Mouse (Mus musculus) bone marrow, adult 2 months (tissue): ENCODE data around the gene Tmem268. TPM values are rescaled to one million over a fixed set of nuclear protein-coding genes. Genes with fewer than 3 reads are reported as not detected.

ENCODE experiments used
- H3K27ac ChIP-seq: fragments of 200-500 bp; 2 replicates; pipeline ENCODE4 v1.5.1; 2012; ENCODE audit warnings: low read depth, mild to moderate bottlenecking, control low read depth, inconsistent platforms, low read length; ENCODE audit not compliant: control insufficient read depth, poor library complexity, insufficient read depth
- H3K4me1 ChIP-seq: fragments of 200-500 bp; 2 replicates; pipeline ENCODE4 v1.6.1; 2011; ENCODE audit warnings: low read length; ENCODE audit not compliant: control insufficient read depth, insufficient read depth
- H3K4me3 ChIP-seq: fragments of 200-500 bp; replicated peaks from 2 replicates; pipeline ENCODE3; 2011; ENCODE audit warnings: mild to moderate bottlenecking, low read depth, low read length, control low read depth; ENCODE audit not compliant: control insufficient read depth
- CTCF ChIP-seq: fragments of 200-500 bp; IDR thresholded peaks from 2 replicates; pipeline ENCODE4 v1.5.1; 2011; ENCODE audit warnings: low read length, control low read depth; ENCODE audit not compliant: control insufficient read depth, insufficient read depth
- POLR2A ChIP-seq: fragments of 200-500 bp; IDR thresholded peaks from 2 replicates; pipeline ENCODE4 v1.6.1; 2011; ENCODE audit warnings: low read depth, mild to moderate bottlenecking, control low read depth, low read length, borderline replicate concordance; ENCODE audit not compliant: control insufficient read depth
- WGBS: fragments of 180-500 bp; shearing (Covaris S2); methylation state at CpG from one replicate; pipeline ENCODE4 v1.1.7; 2018; 5-methylcytosine and 5-hydroxymethylcytosine counted together
- polyA plus RNA-seq: library from polyadenylated mRNA; stranded (reverse); fragments of >200 nt; gene quantifications from 2 replicates; pipeline ENCODE4 v1.2.4, GENCODE M21; 2011; ENCODE audit warnings: low replicate concordance; ENCODE audit not compliant: missing spikeins, insufficient read depth, insufficient read length

Gene Tmem268
- polyA plus RNA-seq, 1 experiment, result 8.5 TPM

- Histone ChIP-seq H3K4me3 (peak overlapping the region; percentile 43), H3K27ac (peak overlapping the region; percentile 86), H3K4me1 (peaks cover 16% of the 10 kb centered on the region)
- 15% methylated on average over 7 of the region's 7 CpGs for WGBS
- TF ChIP-seq POLR2A (no peak), CTCF (no peak)
Observed at GRCm38 (mm10) chr4:63561861-63562675, 3.5 kb downstream of the Tmem268 start.

GRCm38 (mm10) chr4:63562742-63563141, 4.2 kb downstream of the Tmem268 start:
- H3K4me3 ChIP-seq, result peak overlapping the region; percentile 8
- 70% methylated on average over 4 of the region's 4 CpGs for WGBS
- peak overlapping the region; percentile 86 for H3K27ac ChIP-seq
- peaks cover 11% of the 10 kb centered on the region for H3K4me1 ChIP-seq
- TF ChIP-seq POLR2A, result no peak
- TF ChIP-seq CTCF, result peak; percentile 32

GRCm38 (mm10) chr4:63567712-63568390, 9.3 kb downstream of the Tmem268 start:
- H3K27ac ChIP-seq, result no peak overlapping the region
- H3K4me3 ChIP-seq, result no peak overlapping the region
- H3K4me1 ChIP-seq, result no peaks in the 10 kb centered on the region; the same call in 1 of the 2 replicates
- 81% methylated on average over 10 of the region's 10 CpGs for WGBS
- TF ChIP-seq CTCF, result no peak
- TF ChIP-seq POLR2A, result no peak

DNA sequence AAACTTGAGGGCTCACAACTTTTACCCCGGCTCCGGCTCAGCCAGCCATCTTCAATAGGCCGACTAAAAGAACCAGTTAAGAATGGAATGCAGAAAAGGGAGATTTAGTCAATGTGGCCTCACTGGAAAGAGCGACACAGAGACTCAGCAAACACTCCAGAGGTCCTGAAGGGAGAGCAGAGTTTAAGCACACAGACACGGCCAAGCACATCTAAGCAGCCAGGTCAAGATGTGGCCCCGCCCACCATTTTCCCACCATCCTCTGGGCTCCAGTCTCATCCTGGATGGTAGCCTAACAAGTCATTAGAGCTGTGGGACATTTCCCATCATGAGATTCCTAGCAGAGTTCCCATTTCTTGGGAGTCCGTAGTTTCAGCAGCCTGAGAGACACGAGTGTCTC, 10.7 kb downstream of the Tmem268 start:
- WGBS, result 80% methylated on average over 8 of the region's 8 CpGs

GRCm38 (mm10) chr4:63570208-63570781, 11.7 kb downstream of the Tmem268 start:
- Histone ChIP-seq H3K4me3 (no peak overlapping the region), H3K4me1 (no peaks in the 10 kb centered on the region; the same call in 1 of the 2 replicates), H3K27ac (no peak overlapping the region)
- TF ChIP-seq POLR2A (no peak), CTCF (no peak)
- 82% methylated on average over 7 of the region's 7 CpGs for WGBS

More for the DNA sequence above, 10.7 kb downstream of the Tmem268 start:
- Histone ChIP-seq H3K4me1 (no peaks in the 10 kb centered on the region; the same call in 1 of the 2 replicates), H3K4me3 (no peak overlapping the region), H3K27ac (no peak overlapping the region)
- no peak for TF ChIP-seq POLR2A
- no peak for TF ChIP-seq CTCF

DNA sequence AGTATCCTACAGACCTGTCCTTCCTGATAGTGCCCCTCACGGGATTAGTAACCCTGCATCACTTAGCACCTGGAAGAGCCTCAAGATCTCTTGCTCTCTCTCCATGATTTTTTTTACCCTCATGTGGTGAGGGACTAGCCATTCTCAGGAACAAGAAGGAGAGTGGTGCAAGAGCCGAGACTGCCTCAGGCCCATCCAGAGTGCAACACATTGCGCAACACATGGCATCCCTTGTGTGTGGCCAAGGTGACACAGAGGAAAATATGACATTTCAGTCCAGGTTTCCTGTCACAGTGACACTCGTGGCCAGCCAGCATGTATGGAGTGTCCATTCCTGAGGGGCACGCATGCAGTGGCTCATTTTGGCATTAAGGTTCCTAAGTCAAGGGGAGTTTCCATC, 14.0 kb downstream of the Tmem268 start:
- TF ChIP-seq POLR2A, result no peak
- TF ChIP-seq CTCF, result no peak
- H3K4me1 ChIP-seq, result no peaks in the 10 kb centered on the region; the same call in 1 of the 2 replicates

GRCm38 (mm10) chr4:63579649-63580048, 21.1 kb downstream of the Tmem268 start:
- Histone ChIP-seq H3K4me3 (no peak overlapping the region), H3K4me1 (no peaks in the 10 kb centered on the region), H3K27ac (no peak overlapping the region)
- 85% methylated on average over 14 of the region's 14 CpGs for WGBS
- no peak for TF ChIP-seq POLR2A
- TF ChIP-seq CTCF, result no peak

More for the DNA sequence above, 14.0 kb downstream of the Tmem268 start:
- Histone ChIP-seq H3K27ac (no peak overlapping the region), H3K4me3 (no peak overlapping the region)
- WGBS, result 66% methylated on average over 5 of the region's 5 CpGs

DNA sequence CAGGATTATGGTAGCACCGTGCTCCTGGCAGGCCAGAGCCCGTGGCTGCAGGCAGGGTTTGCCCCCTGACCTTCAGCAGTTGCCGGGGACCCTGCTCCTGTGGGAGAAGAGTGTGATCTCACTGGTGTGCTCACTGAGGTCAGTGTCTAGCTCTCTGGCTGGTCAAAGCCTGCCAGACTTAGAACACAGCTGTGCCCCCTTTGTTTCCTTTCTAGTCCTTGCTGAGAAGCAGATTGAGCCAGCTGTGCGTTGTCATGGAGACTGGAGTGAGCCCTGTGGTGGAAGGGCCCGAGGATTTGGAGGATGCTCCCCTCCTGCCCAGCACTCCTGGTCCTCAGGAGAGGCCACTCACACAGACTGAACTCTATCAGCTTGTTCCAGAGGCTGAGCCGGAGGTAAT, 21.5 kb downstream of the Tmem268 start:
- 84% methylated on average over 6 of the region's 6 CpGs for whole genome bisulfite sequencing
- Histone ChIP-seq H3K4me3 (no peak overlapping the region), H3K4me1 (no peaks in the 10 kb centered on the region), H3K27ac (no peak overlapping the region)
- TF ChIP-seq CTCF (no peak), POLR2A (no peak)
